7 mouse cellular contexts compared by ENCODE assay signal in the genomic region with DNA sequence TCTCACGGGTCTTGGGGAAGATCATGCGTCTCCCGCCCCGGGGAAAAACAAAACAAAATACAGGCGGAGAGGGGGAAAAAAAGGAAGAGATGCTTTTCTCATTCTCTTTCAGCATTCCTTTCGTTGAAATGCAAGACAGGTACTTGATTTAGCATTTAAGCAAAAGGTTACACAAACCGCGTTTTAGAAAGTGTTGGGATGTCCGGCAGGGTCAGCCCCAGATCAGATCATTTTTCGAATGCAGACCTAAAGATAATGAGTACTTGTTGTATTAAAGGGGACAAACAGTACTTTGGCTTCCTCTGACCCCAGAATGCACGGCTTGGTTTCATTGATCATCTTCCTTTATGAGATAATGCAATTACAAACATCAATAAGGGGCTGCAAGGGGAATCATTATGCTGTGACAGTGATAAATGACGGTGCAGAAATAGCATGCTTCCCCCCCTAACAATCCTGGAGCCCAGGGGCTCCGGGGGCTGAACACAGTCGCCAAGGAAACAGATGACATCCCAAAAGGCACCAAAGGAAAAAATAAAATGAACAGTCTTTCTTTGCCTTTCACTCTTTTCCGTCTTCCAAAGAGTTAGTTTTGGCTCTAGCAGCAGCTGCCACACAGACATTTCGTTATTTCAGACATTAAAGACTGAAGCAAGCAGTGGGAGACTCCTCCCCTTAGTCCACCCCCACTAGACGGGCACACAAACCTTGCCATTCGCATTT.
A peak's percentile ranks its signal among the peaks of the same experiment; 100 is the strongest.
DNase-seq lines count a peak whose midpoint lies in the region; ATAC-seq lines count a peak whose summit lies in the region.

No protein-coding gene starts in this region.

- DNase-seq in lung, postnatal 14 days: no peak
- peak; percentile 84 for DNase-seq in embryo, embryonic 10.5 days (ENCODE audit: low spot score)
- DNase-seq in thymus, postnatal 25 days: no peak

- peak overlapping the region; percentile 56 for H3K4me3 ChIP-seq in lung, embryonic 16.5 days (ENCODE audit: low read length)
- H3K4me3 ChIP-seq in intestine, embryonic 16.5 days (ENCODE audit: low read length): peak overlapping the region; percentile 50
- peak overlapping the region; percentile 12; the same call in 1 of the 2 replicates for H3K4me3 ChIP-seq in neural tube, embryonic 14.5 days (ENCODE audit: low read depth, low read length)

- H3K36me3 ChIP-seq in lung, embryonic 16.5 days (ENCODE audit: control insufficient read depth, insufficient read depth, low read length): no peaks in the 10 kb centered on the region
- H3K36me3 ChIP-seq in intestine, embryonic 16.5 days (ENCODE audit: control insufficient read depth, insufficient read depth, low read length): no peaks in the 10 kb centered on the region
- no peaks in the 10 kb centered on the region for H3K36me3 ChIP-seq in neural tube, embryonic 14.5 days (ENCODE audit: control insufficient read depth, insufficient read depth, low read length)

- H3K27ac ChIP-seq in lung, embryonic 16.5 days (ENCODE audit: low read length): peak overlapping the region; percentile 94
- H3K27ac ChIP-seq in intestine, embryonic 16.5 days (ENCODE audit: low read length): peak overlapping the region; percentile 90
- H3K27ac ChIP-seq in neural tube, embryonic 14.5 days (ENCODE audit: low read depth, low read length): peak overlapping the region; percentile 86

- WGBS in lung, embryonic 16.5 days: 4% methylated on average over 18 of the region's 18 CpGs
- WGBS in intestine, embryonic 16.5 days: 8% methylated on average over 18 of the region's 18 CpGs
- WGBS in neural tube, embryonic 14.5 days: 1% methylated on average over 18 of the region's 18 CpGs

- peak overlapping the region; percentile 77 for H3K9ac ChIP-seq in lung, embryonic 16.5 days (ENCODE audit: low read length)
- H3K9ac ChIP-seq in intestine, embryonic 16.5 days (ENCODE audit: low read depth, low read length): peak overlapping the region; percentile 73
- H3K9ac ChIP-seq in neural tube, embryonic 14.5 days (replicated peaks; ENCODE audit: low read depth, low read length): peak overlapping the region; percentile 39; the same call in 1 of the 2 replicates

- no peaks in the 10 kb centered on the region for H3K9me3 ChIP-seq in lung, embryonic 16.5 days (ENCODE audit: control insufficient read depth, low read length)
- no peaks in the 10 kb centered on the region for H3K9me3 ChIP-seq in intestine, embryonic 16.5 days (ENCODE audit: control insufficient read depth, low read length)
- no peaks in the 10 kb centered on the region for H3K9me3 ChIP-seq in neural tube, embryonic 14.5 days (ENCODE audit: control insufficient read depth, low read length)

- peak overlapping the region; percentile 87 for H3K4me2 ChIP-seq in lung, embryonic 16.5 days (ENCODE audit: low read depth, low read length)
- H3K4me2 ChIP-seq in intestine, embryonic 16.5 days (ENCODE audit: low read depth, low read length): peak overlapping the region; percentile 88
- peak overlapping the region; percentile 88 for H3K4me2 ChIP-seq in neural tube, embryonic 14.5 days (ENCODE audit: low read depth, low read length)

- peaks cover 12% of the 10 kb centered on the region for H3K27me3 ChIP-seq in lung, embryonic 16.5 days (ENCODE audit: control insufficient read depth, insufficient read depth, low read depth, low read length)
- H3K27me3 ChIP-seq in intestine, embryonic 16.5 days (replicated peaks; ENCODE audit: control insufficient read depth, insufficient read depth, low read length): 0 out of 2 replicates have a peak, but pooled peaks cover 2% of the 10 kb centered on the region
- H3K27me3 ChIP-seq in neural tube, embryonic 14.5 days (ENCODE audit: control insufficient read depth, insufficient read depth, low read length): no peaks in the 10 kb centered on the region

- H3K4me1 ChIP-seq in lung, embryonic 16.5 days (replicated peaks; ENCODE audit: control insufficient read depth, insufficient read depth, low read length): peaks cover 17% of the 10 kb centered on the region
- 0 out of 2 replicates have a peak, but pooled peaks cover 7% of the 10 kb centered on the region for H3K4me1 ChIP-seq in intestine, embryonic 16.5 days (ENCODE audit: control insufficient read depth, insufficient read depth, low read length)
- H3K4me1 ChIP-seq in neural tube, embryonic 14.5 days (ENCODE audit: control insufficient read depth, insufficient read depth, low read length): peaks cover 43% of the 10 kb centered on the region

- ATAC-seq in lung, embryonic 16.5 days (ENCODE audit: low read depth): no peak
- no peak for ATAC-seq in intestine, embryonic 16.5 days
- no peak for ATAC-seq in neural tube, embryonic 14.5 days (ENCODE audit: low read depth)
- no peak for ATAC-seq in megakaryocyte-erythroid progenitor cell, adult 5-6 weeks (replicated peaks; ENCODE audit: low FRiP score, low TSS enrichment, poor library complexity, severe bottlenecking)
